Mouse (Mus musculus) spleen, adult 2 months (tissue): ENCODE measurements around the gene Rdm1.

ENCODE experiments used
- CTCF ChIP-seq: fragments of 200-500 bp; IDR thresholded peaks from 2 replicates; pipeline ENCODE4 v1.5.1; 2011; ENCODE audit warnings: mild to moderate bottlenecking, inconsistent platforms; ENCODE audit not compliant: insufficient read depth, insufficient read length, insufficient replicate concordance; ENCODE audit errors: extremely low read depth
- POLR2A ChIP-seq: fragments of 200-500 bp; IDR thresholded peaks from 2 replicates; pipeline ENCODE4 v1.6.1; 2011; ENCODE audit warnings: low read depth, low read length, inconsistent platforms

GRCm38 (mm10) chr11:101680634-101681325 is 53.8 kb downstream of the Rdm1 start:
- TF ChIP-seq POLR2A (no peak), CTCF (no peak)
